Mouse (Mus musculus) CH12.LX (cell line): ENCODE measurements around the gene Glp2r. TPM values are rescaled to one million over a fixed set of nuclear protein-coding genes. Genes with fewer than 3 reads are reported as not detected.

Source experiments
- DNase-seq: peaks from one replicate; pipeline ENCODE4 v3.0.0-alpha.2; 2013; ENCODE audit errors: extremely low read depth
- H3K27ac ChIP-seq: 2 replicates; pipeline ENCODE4 v1.5.1; 2012; ENCODE audit warnings: low read depth, mild to moderate bottlenecking, control low read depth, moderate library complexity; ENCODE audit not compliant: insufficient read depth
- H3K27me3 ChIP-seq: replicated peaks from 2 replicates; pipeline ENCODE3; 2012; ENCODE audit warnings: inconsistent platforms
- H3K36me3 ChIP-seq, 2 experiments: replicated peaks in 1 of 2; 2 replicates each; pipeline versions ENCODE3 to v1.6.1; 2012; ENCODE audit warnings: inconsistent platforms in 1 of 2, low read length in 1 of 2, mild to moderate bottlenecking in 1 of 2, mixed read lengths in 1 of 2, moderate library complexity in 1 of 2; ENCODE audit not compliant: control insufficient read depth in 1 of 2, insufficient read depth in 1 of 2
- H3K4me1 ChIP-seq, 2 experiments: 2 replicates each; pipeline ENCODE4 v1.6.1; 2012; ENCODE audit warnings: inconsistent platforms in 1 of 2, moderate library complexity in 1 of 2; ENCODE audit not compliant: insufficient read depth in 2 of 2, control insufficient read depth in 1 of 2
- H3K4me2 ChIP-seq: 2 replicates; pipeline ENCODE4 v1.6.1; 2012; ENCODE audit warnings: low read depth, mild to moderate bottlenecking, control low read depth; ENCODE audit not compliant: poor library complexity, insufficient read depth, severe bottlenecking
- H3K4me3 ChIP-seq, 3 experiments: fragments of 150-350 bp in 1 of 3; sonication (generic) in 1 of 3; replicated peaks in 1 of 3; 2 replicates each; pipeline versions ENCODE3 to v1.5.1; 2011 to 2012; ENCODE audit warnings: low read depth in 2 of 3, low read length in 2 of 3, mild to moderate bottlenecking in 2 of 3, moderate library complexity in 2 of 3, control low read depth in 1 of 3, improper control_type of control experiment in 1 of 3, inconsistent platforms in 1 of 3, mixed read lengths in 1 of 3; ENCODE audit not compliant: poor library complexity in 1 of 3
- H3K79me2 ChIP-seq: replicated peaks from 2 replicates; pipeline ENCODE4 v1.6.1; 2012; ENCODE audit warnings: mild to moderate bottlenecking, moderate library complexity; ENCODE audit not compliant: control insufficient read depth, poor library complexity, insufficient read depth, severe bottlenecking; ENCODE audit errors: extremely low read depth
- H3K9ac ChIP-seq: 2 replicates; pipeline ENCODE4 v1.6.1; 2012; ENCODE audit warnings: low read depth, mild to moderate bottlenecking, control low read depth, moderate library complexity; ENCODE audit not compliant: insufficient read depth
- H3K9me3 ChIP-seq: replicated peaks from 2 replicates; pipeline ENCODE3; 2012; ENCODE audit warnings: low read length, inconsistent platforms, mixed read lengths
- BHLHE40 ChIP-seq: IDR thresholded peaks from 2 replicates; pipeline ENCODE4 v1.6.1; 2011; ENCODE audit warnings: mild to moderate bottlenecking, low read depth, low read length, improper control_type of control experiment
- CHD1 ChIP-seq: IDR thresholded peaks from 2 replicates; pipeline ENCODE4 v1.6.1; 2012; ENCODE audit warnings: low read depth, low read length, improper control_type of control experiment, inconsistent platforms
- CHD2 ChIP-seq: IDR thresholded peaks from 2 replicates; pipeline ENCODE4 v1.6.1; 2011; ENCODE audit warnings: low read length, improper control_type of control experiment
- CTCF ChIP-seq, 2 experiments: IDR thresholded peaks in 1 of 2; conservative IDR thresholded peaks in 1 of 2; 2 replicates each; pipeline ENCODE4 v1.5.1; 2011 to 2012; ENCODE audit warnings: low read depth in 2 of 2, low read length in 2 of 2, improper control_type of control experiment in 1 of 2, inconsistent platforms in 1 of 2, mild to moderate bottlenecking in 1 of 2, moderate library complexity in 1 of 2
- ELF1 ChIP-seq: IDR thresholded peaks from 2 replicates; pipeline ENCODE4 v1.6.1; 2014; ENCODE audit warnings: low read depth, mild to moderate bottlenecking, inconsistent platforms, low read length, improper control_type of control experiment
- EP300 ChIP-seq: IDR thresholded peaks from 2 replicates; pipeline ENCODE4 v1.6.1; 2011; ENCODE audit warnings: low read length, improper control_type of control experiment
- ETS1 ChIP-seq: conservative IDR thresholded peaks from 2 replicates; pipeline ENCODE4 v1.6.1; 2012; ENCODE audit warnings: low read depth, mild to moderate bottlenecking, inconsistent platforms, low read length, improper control_type of control experiment, moderate library complexity
- HCFC1 ChIP-seq: IDR thresholded peaks from 2 replicates; pipeline ENCODE4 v1.6.1; 2012; ENCODE audit warnings: low read depth, mild to moderate bottlenecking, inconsistent platforms, low read length, improper control_type of control experiment
- IRF4 ChIP-seq: IDR thresholded peaks from 2 replicates; pipeline ENCODE4 v1.6.1; 2014; ENCODE audit warnings: low read depth, mild to moderate bottlenecking, inconsistent platforms, low read length, improper control_type of control experiment
- JUN ChIP-seq: IDR thresholded peaks from 2 replicates; pipeline ENCODE4 v1.6.1; 2011; ENCODE audit warnings: low read depth, mild to moderate bottlenecking, low read length, improper control_type of control experiment, moderate library complexity; ENCODE audit not compliant: insufficient read depth
- KAT2A ChIP-seq: IDR thresholded peaks from 2 replicates; pipeline ENCODE4 v1.6.1; 2012; ENCODE audit warnings: low read length, improper control_type of control experiment, inconsistent platforms; ENCODE audit not compliant: insufficient replicate concordance
- MAFK ChIP-seq: IDR thresholded peaks from 2 replicates; pipeline ENCODE4 v1.6.1; 2011; ENCODE audit warnings: low read length, improper control_type of control experiment; ENCODE audit not compliant: insufficient replicate concordance
- MAX ChIP-seq: IDR thresholded peaks from 2 replicates; pipeline ENCODE4 v1.6.1; 2011; ENCODE audit warnings: low read length, improper control_type of control experiment
- MAZ ChIP-seq: IDR thresholded peaks from 2 replicates; pipeline ENCODE4 v1.6.1; 2012; ENCODE audit warnings: low read depth, mild to moderate bottlenecking, inconsistent platforms, low read length, improper control_type of control experiment, moderate library complexity
- MEF2A ChIP-seq: IDR thresholded peaks from 2 replicates; pipeline ENCODE4 v1.6.1; 2014; ENCODE audit warnings: low read depth, mild to moderate bottlenecking, inconsistent platforms, low read length, improper control_type of control experiment, borderline replicate concordance
- MXI1 ChIP-seq: IDR thresholded peaks from 2 replicates; pipeline ENCODE4 v1.6.1; 2011; ENCODE audit warnings: mild to moderate bottlenecking, low read depth, low read length, improper control_type of control experiment
- NELFE ChIP-seq: IDR thresholded peaks from 2 replicates; pipeline ENCODE4 v1.6.1; 2011; ENCODE audit warnings: low read depth, low read length, improper control_type of control experiment
- PAX5 ChIP-seq: IDR thresholded peaks from 2 replicates; pipeline ENCODE4 v1.6.1; 2012; ENCODE audit warnings: low read length, inconsistent platforms, mixed read lengths
- POLR2AphosphoS2 ChIP-seq: IDR thresholded peaks from 2 replicates; pipeline ENCODE4 v1.6.1; 2011; ENCODE audit warnings: low read depth, low read length, improper control_type of control experiment
- RAD21 ChIP-seq: IDR thresholded peaks from 2 replicates; pipeline ENCODE4 v1.6.1; 2011; ENCODE audit warnings: low read depth, mild to moderate bottlenecking, low read length, improper control_type of control experiment, moderate library complexity
- SIN3A ChIP-seq: IDR thresholded peaks from 2 replicates; pipeline ENCODE4 v1.6.1; 2012; ENCODE audit warnings: low read length, improper control_type of control experiment, inconsistent platforms
- SMC3 ChIP-seq: IDR thresholded peaks from 2 replicates; pipeline ENCODE4 v1.6.1; 2011; ENCODE audit warnings: low read depth, low read length, improper control_type of control experiment
- TBP ChIP-seq: conservative IDR thresholded peaks from 2 replicates; pipeline ENCODE4 v1.6.1; 2011; ENCODE audit warnings: low read depth, low read length, improper control_type of control experiment
- TCF12 ChIP-seq: IDR thresholded peaks from 2 replicates; pipeline ENCODE4 v1.6.1; 2014; ENCODE audit warnings: low read depth, mild to moderate bottlenecking, inconsistent platforms, low read length, improper control_type of control experiment
- USF1 ChIP-seq: IDR thresholded peaks from 2 replicates; pipeline ENCODE4 v1.6.1; 2014; ENCODE audit warnings: low read depth, mild to moderate bottlenecking, inconsistent platforms, low read length, improper control_type of control experiment
- ZC3H11A ChIP-seq: IDR thresholded peaks from 2 replicates; pipeline ENCODE4 v1.6.1; 2012; ENCODE audit warnings: low read depth, mild to moderate bottlenecking, inconsistent platforms, low read length, improper control_type of control experiment
- ZMIZ1 ChIP-seq: IDR thresholded peaks from 2 replicates; pipeline ENCODE4 v1.6.1; 2012; ENCODE audit warnings: low read depth, mild to moderate bottlenecking, inconsistent platforms, low read length, improper control_type of control experiment
- dilution Hi-C: fragments of 300-500 bp; cut with MboI; formaldehyde crosslinking; loops from 2 replicates; pipeline ENCODE4 v1.14.3; 2020; ENCODE audit warnings: low sequenced_read_pairs; ENCODE audit not compliant: extremely low pct_unique_long_range_greater_than_20kb, extremely low pct_ligation_motif_present
- in situ Hi-C: fragments of 300-500 bp; cut with MboI; formaldehyde crosslinking; loops from 3 replicates; pipeline ENCODE4 v1.14.3; 2019; ENCODE audit warnings: low sequenced_read_pairs, low pct_ligation_motif_present, low pct_unique_long_range_greater_than_20kb, mixed read lengths
- polyA plus RNA-seq: library from polyadenylated mRNA; unstranded; fragments of >175 nt; gene quantifications from 2 replicates; pipeline ENCODE4 v1.2.1, GENCODE M21; 2012; ENCODE audit warnings: low read depth; ENCODE audit not compliant: insufficient read length
- total RNA-seq, 2 experiments: library from RNA; depleted of rRNA; stranded (reverse); fragments of 300-350 nt in 1 of 2; fragments of >200 nt in 1 of 2; gene quantifications; 2 replicates each; pipeline ENCODE4 v1.2.3; 2012 to 2014

Glp2r gene
- total and polyA plus RNA-seq, 3 experiments, result 0.04 to 0.09 (median 0.07) TPM

DNA sequence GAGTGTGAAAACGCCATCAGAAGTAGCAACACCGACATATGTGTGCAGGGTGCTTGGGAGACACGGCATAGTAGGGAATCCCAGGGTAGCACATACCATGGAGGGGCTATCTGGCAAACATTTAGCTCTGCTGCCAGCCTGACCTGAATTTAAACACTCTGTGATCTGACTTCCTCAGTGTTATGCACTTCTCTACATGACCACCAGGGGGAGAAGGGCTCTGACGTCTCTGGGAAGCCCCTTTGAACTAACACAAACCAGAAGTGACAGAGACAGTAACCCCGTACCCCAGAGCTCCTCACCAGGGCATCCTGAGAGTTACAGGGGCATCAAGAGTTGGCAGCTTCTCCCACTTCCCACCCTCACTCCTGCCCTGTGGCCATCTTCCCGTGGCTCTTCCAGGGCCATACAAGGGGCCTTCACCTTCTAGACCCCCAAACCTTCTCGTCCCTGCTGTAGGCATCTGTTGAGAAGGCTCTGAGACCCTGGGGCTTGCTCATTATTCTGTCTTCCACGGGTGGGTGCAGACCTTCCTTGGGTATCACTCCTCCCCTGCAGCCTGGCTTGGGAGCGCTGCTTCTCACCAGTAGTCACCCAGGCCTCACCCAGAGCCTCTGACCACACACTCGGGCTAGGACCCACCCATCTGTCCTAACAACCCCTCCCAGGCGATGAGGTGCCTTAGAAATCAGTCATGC is 113.1 kb downstream of the Glp2r start:
- Histone ChIP-seq H3K27me3 (no peaks in the 10 kb centered on the region), H3K4me2 (no peak overlapping the region), H3K4me3 (no peak overlapping the region), H3K79me2 (no peaks in the 10 kb centered on the region), H3K27ac (no peak overlapping the region), H3K9ac (no peak overlapping the region), H3K36me3 (peaks cover 0 to 74% of the 10 kb centered on the region in 2 experiments), H3K4me1 (peaks cover 24 to 39% of the 10 kb centered on the region in 2 experiments), H3K9me3 (no peaks in the 10 kb centered on the region)
- TF ChIP-seq MAZ, result 0 out of 2 replicates have a peak, but pooled peaks have one; percentile 47
- TF ChIP-seq MEF2A, result 0 out of 2 replicates have a peak, but pooled peaks have one; percentile 25
- TF ChIP-seq IRF4, result 0 out of 2 replicates have a peak, but pooled peaks have one; percentile 4
- TF ChIP-seq CTCF (conservative IDR thresholded peaks at IDR 0.05 in 1 of 2, IDR thresholded peaks at IDR 0.05 in 1 of 2; ENCODE audit: low read depth in 2 of 2, low read length in 2 of 2), result peak; percentile 96 to 99
- peak; percentile 55 for TF ChIP-seq ELF1
- TF ChIP-seq MAFK, result 0 out of 2 replicates have a peak, but pooled peaks have one; percentile 28
- TF ChIP-seq ETS1, result no peak
- no peak for TF ChIP-seq CHD2
- peak; percentile 55; the same call in 1 of the 2 replicates for TF ChIP-seq SIN3A
- no peak for TF ChIP-seq KAT2A
- 0 out of 2 replicates have a peak, but pooled peaks have one; percentile 14 for TF ChIP-seq EP300
- peak; percentile 66 for TF ChIP-seq NELFE
- peak; percentile 97 for TF ChIP-seq SMC3
- peak; percentile 62 for TF ChIP-seq ZC3H11A
- peak; percentile 74 for TF ChIP-seq RAD21
- no peak for TF ChIP-seq MXI1
- dilution Hi-C loops, result no loop called here
- peak; percentile 86 for DNase-seq
- in situ Hi-C loops, result loop anchor here (5.0 kb wide), 1 partner anchor 104 kb away; no protein-coding TSS in a partner anchor

DNA sequence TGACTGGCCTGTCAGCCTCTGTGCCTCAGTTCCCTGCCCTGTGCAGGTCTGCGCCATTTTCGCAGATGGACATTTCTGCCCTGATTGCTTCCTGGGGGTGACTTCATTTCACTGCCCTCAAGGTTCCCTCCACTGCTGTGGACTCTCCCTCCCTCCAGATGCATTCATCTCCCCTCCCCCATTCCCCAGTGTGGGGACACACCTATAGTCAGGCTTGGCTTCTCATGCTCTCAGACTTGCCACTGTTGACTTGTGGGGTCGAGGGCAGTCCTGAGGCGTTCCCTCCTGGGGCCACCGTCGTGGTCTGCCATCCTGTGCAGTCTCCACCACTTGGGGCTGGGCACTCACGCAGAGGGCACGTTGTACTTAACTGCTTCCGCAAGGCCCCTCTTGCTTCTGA is 114.1 kb downstream of the Glp2r start:
- H3K9ac ChIP-seq, result no peak overlapping the region
- dilution Hi-C loops, result no loop called here
- TF ChIP-seq HCFC1 (no peak), ETS1 (no peak), KAT2A (no peak), CHD2 (no peak), USF1 (no peak), NELFE (no peak), PAX5 (no peak), CHD1 (no peak), TCF12 (no peak), EP300 (no peak), MXI1 (no peak), JUN (no peak), POLR2AphosphoS2 (no peak), BHLHE40 (no peak), TBP (no peak), MEF2A (no peak), MAX (no peak), ZMIZ1 (no peak)
- TF ChIP-seq, all 38 proteins: peak for 0
- Histone ChIP-seq H3K79me2 (no peaks in the 10 kb centered on the region), H3K4me2 (no peak overlapping the region), H3K4me1 (peaks cover 24 to 48% of the 10 kb centered on the region in 2 experiments), H3K4me3 (no peak overlapping the region), H3K27me3 (no peaks in the 10 kb centered on the region), H3K9me3 (no peaks in the 10 kb centered on the region), H3K36me3 (peaks cover 0 to 67% of the 10 kb centered on the region in 2 experiments), H3K27ac (no peak overlapping the region)
- in situ Hi-C loops, result loop anchor here (5.0 kb wide), 1 partner anchor 105 kb away; no protein-coding TSS in a partner anchor
- no peak for DNase-seq
